Mouse (Mus musculus) embryonic facial prominence, embryonic 12.5 days (tissue): Measurements from ENCODE around the gene Sc5d. TPM values are rescaled to one million over a fixed set of nuclear protein-coding genes. Genes with fewer than 3 reads are reported as not detected.
A peak's percentile ranks its signal among the peaks of the same experiment; 100 is the strongest.

Experiments used
- ATAC-seq: fragments of 200-750 bp; cut with Nextera tagmentation; 2 replicates; pipeline ENCODE4 v1.8.0; 2017; ENCODE audit not compliant: insufficient number of reproducible peaks, insufficient read depth, low FRiP score, low TSS enrichment
- H3K27ac ChIP-seq: fragments of 300-500 bp; sonication (generic); 2 replicates; pipeline ENCODE4 v1.5.1; 2016; ENCODE audit warnings: mild to moderate bottlenecking
- H3K27me3 ChIP-seq: fragments of 300-500 bp; sonication (generic); 2 replicates; pipeline ENCODE4 v1.6.1; 2016; ENCODE audit warnings: mild to moderate bottlenecking, moderate library complexity
- H3K36me3 ChIP-seq: fragments of 300-500 bp; sonication (generic); 2 replicates; pipeline ENCODE4 v1.6.1; 2016; ENCODE audit warnings: mild to moderate bottlenecking
- H3K4me1 ChIP-seq: fragments of 300-500 bp; sonication (generic); 2 replicates; pipeline ENCODE4 v1.6.1; 2016
- H3K4me2 ChIP-seq: fragments of 300-500 bp; sonication (generic); replicated peaks from 2 replicates; pipeline ENCODE4 v1.6.1; 2016; ENCODE audit warnings: mild to moderate bottlenecking, moderate library complexity
- H3K4me3 ChIP-seq: fragments of 300-500 bp; sonication (generic); 2 replicates; pipeline ENCODE4 v1.5.1; 2016; ENCODE audit warnings: mild to moderate bottlenecking
- H3K9ac ChIP-seq: fragments of 300-500 bp; sonication (generic); 2 replicates; pipeline ENCODE4 v1.6.1; 2016; ENCODE audit warnings: mild to moderate bottlenecking, moderate library complexity
- H3K9me3 ChIP-seq: fragments of 300-500 bp; sonication (generic); 2 replicates; pipeline ENCODE4 v1.6.1; 2016; ENCODE audit warnings: mild to moderate bottlenecking, moderate library complexity
- WGBS: fragments of 180-500 bp; shearing (Covaris S2); methylation state at CpG from one replicate; pipeline ENCODE4 v1.1.7; 2016; 5-methylcytosine and 5-hydroxymethylcytosine counted together
- polyA plus RNA-seq: library from polyadenylated mRNA; unstranded; fragments of >200 nt; fragmentation: Nextera tagmentation; extraction: Ambion mirVana; gene quantifications from 2 replicates; pipeline ENCODE4 v1.2.1, GENCODE M21; 2016

Gene Sc5d
- polyA plus RNA-seq, 1 experiment from 2014 or later, result 55.6 TPM

- no peak overlapping the region for H3K4me3 ChIP-seq
- no peak for ATAC-seq
- no peak overlapping the region for H3K4me2 ChIP-seq
- 77% methylated on average over 6 of the region's 6 CpGs for WGBS
- no peaks in the 10 kb centered on the region for H3K27me3 ChIP-seq
- H3K4me1 ChIP-seq, result no peaks in the 10 kb centered on the region
- no peaks in the 10 kb centered on the region for H3K9me3 ChIP-seq
- H3K36me3 ChIP-seq, result 0 out of 2 replicates have a peak, but pooled peaks cover 13% of the 10 kb centered on the region
- H3K9ac ChIP-seq, result no peak overlapping the region
- H3K27ac ChIP-seq, result no peak overlapping the region
These were observed 14.9 kb downstream of the Sc5d start for GRCm38 (mm10) chr9:42249112-42249511.

GRCm38 (mm10) chr9:42246688-42247087 lies 17.4 kb downstream of the Sc5d start:
- Histone ChIP-seq H3K9ac (no peak overlapping the region), H3K27ac (no peak overlapping the region), H3K27me3 (no peaks in the 10 kb centered on the region), H3K4me3 (no peak overlapping the region), H3K9me3 (no peaks in the 10 kb centered on the region), H3K4me1 (no peaks in the 10 kb centered on the region), H3K36me3 (0 out of 2 replicates have a peak, but pooled peaks cover 5% of the 10 kb centered on the region), H3K4me2 (no peak overlapping the region)
- ATAC-seq, result no peak
- 90% methylated on average over 6 of the region's 6 CpGs for WGBS

GRCm38 (mm10) chr9:42244173-42244572 lies 19.9 kb downstream of the Sc5d start:
- H3K27me3 ChIP-seq, result no peaks in the 10 kb centered on the region
- no peak overlapping the region for H3K27ac ChIP-seq
- H3K4me3 ChIP-seq, result no peak overlapping the region
- H3K9ac ChIP-seq, result no peak overlapping the region
- no peak for ATAC-seq
- no peaks in the 10 kb centered on the region for H3K4me1 ChIP-seq
- no peak overlapping the region for H3K4me2 ChIP-seq
- WGBS, result 82% methylated on average over 5 of the region's 5 CpGs
- H3K36me3 ChIP-seq, result no peaks in the 10 kb centered on the region
- no peaks in the 10 kb centered on the region for H3K9me3 ChIP-seq

- 0 out of 2 replicates have a peak, but pooled peaks have one; percentile 47 for ATAC-seq
- H3K4me1 ChIP-seq, result no peaks in the 10 kb centered on the region
- no peak overlapping the region for H3K27ac ChIP-seq
- no peak overlapping the region for H3K4me3 ChIP-seq
- no peaks in the 10 kb centered on the region for H3K9me3 ChIP-seq
- no peaks in the 10 kb centered on the region for H3K27me3 ChIP-seq
- no peak overlapping the region for H3K4me2 ChIP-seq
- H3K9ac ChIP-seq, result no peak overlapping the region
- H3K36me3 ChIP-seq, result no peaks in the 10 kb centered on the region
- 81% methylated on average over 3 of the region's 3 CpGs for WGBS
These were observed 23.0 kb downstream of the Sc5d start for GRCm38 (mm10) chr9:42241021-42241420.

GRCm38 (mm10) chr9:42240583-42240992 lies 23.5 kb downstream of the Sc5d start:
- WGBS, result 31% methylated on average over 11 of the region's 11 CpGs
- Histone ChIP-seq H3K4me3 (no peak overlapping the region), H3K36me3 (no peaks in the 10 kb centered on the region), H3K9ac (no peak overlapping the region), H3K27me3 (no peaks in the 10 kb centered on the region), H3K4me2 (no peak overlapping the region), H3K4me1 (no peaks in the 10 kb centered on the region), H3K27ac (no peak overlapping the region), H3K9me3 (no peaks in the 10 kb centered on the region)
- ATAC-seq, result no peak

- no peak for ATAC-seq
- Histone ChIP-seq H3K4me3 (no peak overlapping the region), H3K4me2 (no peak overlapping the region), H3K27ac (no peak overlapping the region), H3K27me3 (no peaks in the 10 kb centered on the region), H3K4me1 (no peaks in the 10 kb centered on the region), H3K9me3 (no peaks in the 10 kb centered on the region), H3K36me3 (no peaks in the 10 kb centered on the region), H3K9ac (no peak overlapping the region)
- WGBS, result 86% methylated on average over 4 of the region's 4 CpGs
These were observed 25.2 kb downstream of the Sc5d start for GRCm38 (mm10) chr9:42238827-42239226.

GRCm38 (mm10) chr9:42231116-42231515 lies 32.9 kb downstream of the Sc5d start:
- ATAC-seq, result no peak
- no peaks in the 10 kb centered on the region for H3K27me3 ChIP-seq
- H3K4me2 ChIP-seq, result no peak overlapping the region
- 75% methylated on average over 5 of the region's 5 CpGs for WGBS
- no peaks in the 10 kb centered on the region for H3K9me3 ChIP-seq
- no peaks in the 10 kb centered on the region for H3K4me1 ChIP-seq
- H3K27ac ChIP-seq, result no peak overlapping the region
- H3K9ac ChIP-seq, result no peak overlapping the region
- H3K4me3 ChIP-seq, result no peak overlapping the region
- H3K36me3 ChIP-seq, result no peaks in the 10 kb centered on the region

GRCm38 (mm10) chr9:42230333-42230732 lies 33.7 kb downstream of the Sc5d start:
- H3K4me2 ChIP-seq, result no peak overlapping the region
- no peaks in the 10 kb centered on the region for H3K4me1 ChIP-seq
- H3K27ac ChIP-seq, result no peak overlapping the region
- WGBS, result 84% methylated on average over 2 of the region's 2 CpGs
- no peaks in the 10 kb centered on the region for H3K27me3 ChIP-seq
- ATAC-seq, result no peak
- no peak overlapping the region for H3K9ac ChIP-seq
- no peaks in the 10 kb centered on the region for H3K9me3 ChIP-seq
- H3K4me3 ChIP-seq, result no peak overlapping the region
- H3K36me3 ChIP-seq, result no peaks in the 10 kb centered on the region

GRCm38 (mm10) chr9:42229465-42230110 lies 34.5 kb downstream of the Sc5d start:
- WGBS, result 66% methylated on average over 12 of the region's 12 CpGs
- no peak overlapping the region for H3K4me3 ChIP-seq
- no peaks in the 10 kb centered on the region for H3K9me3 ChIP-seq

GRCm38 (mm10) chr9:42227804-42228203 lies 36.3 kb downstream of the Sc5d start:
- Histone ChIP-seq H3K9ac (no peak overlapping the region), H3K4me1 (no peaks in the 10 kb centered on the region), H3K4me2 (no peak overlapping the region), H3K27me3 (no peaks in the 10 kb centered on the region), H3K27ac (no peak overlapping the region), H3K4me3 (no peak overlapping the region), H3K9me3 (no peaks in the 10 kb centered on the region), H3K36me3 (no peaks in the 10 kb centered on the region)
- WGBS, result 90% methylated on average over 1 of the region's 1 CpGs
- ATAC-seq, result no peak

More at GRCm38 (mm10) chr9:42229465-42230110, 34.5 kb downstream of the Sc5d start:
- no peak overlapping the region for H3K9ac ChIP-seq
- H3K27me3 ChIP-seq, result no peaks in the 10 kb centered on the region
- no peaks in the 10 kb centered on the region for H3K36me3 ChIP-seq
- no peak overlapping the region for H3K27ac ChIP-seq
- no peaks in the 10 kb centered on the region for H3K4me1 ChIP-seq
- ATAC-seq, result no peak
- H3K4me2 ChIP-seq, result no peak overlapping the region

GRCm38 (mm10) chr9:42219001-42219660 lies 44.9 kb downstream of the Sc5d start:
- H3K27ac ChIP-seq, result no peak overlapping the region
- no peaks in the 10 kb centered on the region for H3K27me3 ChIP-seq
- no peak for ATAC-seq
- H3K9ac ChIP-seq, result no peak overlapping the region
- no peaks in the 10 kb centered on the region for H3K36me3 ChIP-seq
- no peaks in the 10 kb centered on the region for H3K4me1 ChIP-seq
- no peaks in the 10 kb centered on the region for H3K9me3 ChIP-seq
- H3K4me2 ChIP-seq, result no peak overlapping the region
- no peak overlapping the region for H3K4me3 ChIP-seq
- WGBS, result 54% methylated on average over 12 of the region's 12 CpGs

- Histone ChIP-seq H3K4me1 (no peaks in the 10 kb centered on the region), H3K9me3 (no peaks in the 10 kb centered on the region), H3K27ac (no peak overlapping the region), H3K4me3 (no peak overlapping the region), H3K36me3 (no peaks in the 10 kb centered on the region), H3K9ac (no peak overlapping the region), H3K4me2 (no peak overlapping the region), H3K27me3 (no peaks in the 10 kb centered on the region)
- 85% methylated on average over 10 of the region's 10 CpGs for WGBS
- ATAC-seq, result no peak
These were observed 46.4 kb downstream of the Sc5d start for GRCm38 (mm10) chr9:42217685-42218084.
